Mouse (Mus musculus) liver, embryonic 11.5 days (tissue): ENCODE data around the gene Ces2g. TPM values are rescaled to one million over a fixed set of nuclear protein-coding genes. Genes with fewer than 3 reads are reported as not detected.

Experiments
- ATAC-seq: fragments of 200-750 bp; cut with Nextera tagmentation; replicated peaks from 2 replicates; pipeline ENCODE4 v1.8.0; 2017; ENCODE audit warnings: moderate number of reproducible peaks, mild to moderate bottlenecking, moderate TSS enrichment, moderate library complexity; ENCODE audit not compliant: low FRiP score
- DNase-seq: peaks from one replicate; pipeline ENCODE4 v3.0.0-alpha.2; 2017; ENCODE audit warnings: low spot score
- H3K27ac ChIP-seq: fragments of 300-500 bp; sonication (generic); 2 replicates; pipeline ENCODE4 v1.5.1; 2014; ENCODE audit warnings: mild to moderate bottlenecking, low read depth, low read length, control low read depth
- H3K27me3 ChIP-seq: fragments of 300-500 bp; sonication (generic); replicated peaks from 2 replicates; pipeline ENCODE4 v1.6.1; 2014; ENCODE audit warnings: low read length, mixed read lengths; ENCODE audit not compliant: control insufficient read depth, insufficient read depth
- H3K36me3 ChIP-seq: fragments of 300-500 bp; sonication (generic); 2 replicates; pipeline ENCODE4 v1.6.1; 2014; ENCODE audit warnings: mild to moderate bottlenecking, low read length, moderate library complexity, mixed read lengths; ENCODE audit not compliant: control insufficient read depth, insufficient read depth
- H3K4me1 ChIP-seq: fragments of 300-500 bp; sonication (generic); replicated peaks from 2 replicates; pipeline ENCODE4 v1.6.1; 2014; ENCODE audit warnings: low read length, mixed read lengths; ENCODE audit not compliant: control insufficient read depth, insufficient read depth
- H3K4me2 ChIP-seq: fragments of 300-500 bp; sonication (generic); 2 replicates; pipeline ENCODE4 v1.6.1; 2014; ENCODE audit warnings: mild to moderate bottlenecking, control low read depth, moderate library complexity
- H3K4me3 ChIP-seq: fragments of 300-500 bp; sonication (generic); 2 replicates; pipeline ENCODE4 v1.5.1; 2014; ENCODE audit warnings: low read depth, low read length, control low read depth
- H3K9ac ChIP-seq: fragments of 300-500 bp; sonication (generic); 2 replicates; pipeline ENCODE4 v1.6.1; 2014; ENCODE audit warnings: low read depth, low read length, control low read depth
- H3K9me3 ChIP-seq: fragments of 300-500 bp; sonication (generic); 2 replicates; pipeline ENCODE4 v1.6.1; 2016; ENCODE audit warnings: low read length, inconsistent platforms, mixed read lengths; ENCODE audit not compliant: control insufficient read depth
- WGBS: fragments of 180-500 bp; shearing (Covaris S2); extraction: QIAGEN DNeasy Blood & Tissue Kit; methylation state at CpG from one replicate; pipeline ENCODE4 v1.1.7; 2014; 5-methylcytosine and 5-hydroxymethylcytosine counted together
- polyA plus RNA-seq: library from polyadenylated mRNA; unstranded; fragments of >200 nt; fragmentation: Nextera tagmentation; extraction: Ambion mirVana; gene quantifications from 2 replicates; pipeline ENCODE4 v1.2.1, GENCODE M21; 2014

The Ces2g gene
- polyA plus RNA-seq, 1 experiment from 2014 or later: 7.1 TPM

GRCm38 (mm10) chr8:104984126-104984525 lies 22.6 kb downstream of the Ces2g start:
- no peaks in the 10 kb centered on the region for H3K9me3 ChIP-seq
- no peak overlapping the region for H3K27ac ChIP-seq
- ATAC-seq (no peak), DNase-seq (no peak)
- no peak overlapping the region for H3K9ac ChIP-seq
- H3K4me3 ChIP-seq: no peak overlapping the region
- H3K27me3 ChIP-seq: no peaks in the 10 kb centered on the region
- H3K4me1 ChIP-seq: no peaks in the 10 kb centered on the region
- no peaks in the 10 kb centered on the region for H3K36me3 ChIP-seq
- no peak overlapping the region for H3K4me2 ChIP-seq
- 82% methylated on average over 5 of the region's 5 CpGs for WGBS

- ATAC-seq (no peak), DNase-seq (no peak)
- no peaks in the 10 kb centered on the region for H3K4me1 ChIP-seq
- H3K36me3 ChIP-seq: no peaks in the 10 kb centered on the region
- no peak overlapping the region for H3K27ac ChIP-seq
- H3K9ac ChIP-seq: no peak overlapping the region
- no peak overlapping the region for H3K4me2 ChIP-seq
- WGBS: 84% methylated on average over 2 of the region's 2 CpGs
- no peak overlapping the region for H3K4me3 ChIP-seq
- H3K27me3 ChIP-seq: no peaks in the 10 kb centered on the region
- H3K9me3 ChIP-seq: no peaks in the 10 kb centered on the region
Measured at GRCm38 (mm10) chr8:104984942-104985341, 23.4 kb downstream of the Ces2g start.

GRCm38 (mm10) chr8:104998191-104998590 lies 36.7 kb downstream of the Ces2g start:
- H3K4me3 ChIP-seq: no peak overlapping the region
- ATAC-seq (no peak), DNase-seq (no peak)
- WGBS: 71% methylated on average over 6 of the region's 6 CpGs
- no peaks in the 10 kb centered on the region for H3K9me3 ChIP-seq
- H3K9ac ChIP-seq: no peak overlapping the region
- H3K27ac ChIP-seq: no peak overlapping the region
- no peaks in the 10 kb centered on the region for H3K36me3 ChIP-seq
- no peaks in the 10 kb centered on the region for H3K4me1 ChIP-seq
- no peak overlapping the region for H3K4me2 ChIP-seq
- no peaks in the 10 kb centered on the region for H3K27me3 ChIP-seq

DNA sequence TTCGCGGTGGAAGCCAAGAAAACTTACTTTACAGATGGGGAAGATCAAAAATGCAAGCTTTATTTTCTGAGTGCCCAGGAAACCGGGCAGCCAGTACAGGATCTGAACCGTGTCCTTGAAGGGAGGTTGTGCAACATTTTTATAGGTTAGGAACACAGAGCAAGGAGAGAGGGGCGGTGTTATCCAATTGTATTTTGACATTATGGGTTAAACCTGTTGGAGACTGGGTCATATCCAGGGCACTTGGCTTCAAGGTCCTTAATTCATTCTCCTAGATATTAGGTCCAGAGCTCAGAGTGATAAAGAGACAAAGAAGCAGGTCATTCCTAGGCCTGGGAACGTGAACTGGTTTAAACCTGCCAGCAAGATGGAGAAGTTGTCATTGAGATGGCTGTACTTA lies 37.7 kb downstream of the Ces2g start:
- Histone ChIP-seq H3K4me2 (no peak overlapping the region), H3K36me3 (no peaks in the 10 kb centered on the region), H3K27ac (no peak overlapping the region), H3K9ac (no peak overlapping the region), H3K27me3 (no peaks in the 10 kb centered on the region), H3K4me1 (no peaks in the 10 kb centered on the region), H3K4me3 (no peak overlapping the region), H3K9me3 (no peaks in the 10 kb centered on the region)
- DNase-seq: no peak
- ATAC-seq: no peak
- WGBS: 75% methylated on average over 6 of the region's 6 CpGs

- Histone ChIP-seq H3K9ac (no peak within 1 kb of the TSS), H3K36me3 (no peaks in the 10 kb centered on the region), H3K4me3 (no peak within 1 kb of the TSS), H3K4me1 (no peaks in the 10 kb centered on the region), H3K27ac (no peak within 1 kb of the TSS), H3K27me3 (no peaks in the 10 kb centered on the region), H3K4me2 (no peak within 1 kb of the TSS), H3K9me3 (no peaks in the 10 kb centered on the region)
- 78% methylated on average over 7 of the region's 7 CpGs for WGBS
- DNase-seq (no peak), ATAC-seq (no peak)
Measured at GRCm38 (mm10) chr8:105000586-105000985, 39.1 kb downstream of the Ces2g start, which contains the start of gene Ces2h. Gene Ces2h (plus strand): TSS chr8:105000853.

GRCm38 (mm10) chr8:105010000-105010399 lies 48.5 kb downstream of the Ces2g start:
- WGBS: 70% methylated on average over 2 of the region's 2 CpGs
- Histone ChIP-seq H3K4me3 (no peak overlapping the region), H3K4me1 (no peaks in the 10 kb centered on the region), H3K27ac (no peak overlapping the region), H3K4me2 (no peak overlapping the region), H3K9me3 (0 out of 2 replicates have a peak, but pooled peaks cover 2% of the 10 kb centered on the region), H3K9ac (no peak overlapping the region), H3K36me3 (no peaks in the 10 kb centered on the region), H3K27me3 (no peaks in the 10 kb centered on the region)
- DNase-seq (no peak), ATAC-seq (no peak)

- 72% methylated on average over 12 of the region's 12 CpGs for WGBS
- Histone ChIP-seq H3K4me1 (no peaks in the 10 kb centered on the region), H3K4me2 (no peak overlapping the region), H3K9me3 (0 out of 2 replicates have a peak, but pooled peaks cover 2% of the 10 kb centered on the region), H3K4me3 (no peak overlapping the region), H3K9ac (no peak overlapping the region), H3K27me3 (no peaks in the 10 kb centered on the region), H3K27ac (no peak overlapping the region), H3K36me3 (no peaks in the 10 kb centered on the region)
- DNase-seq (no peak), ATAC-seq (no peak)
Measured at GRCm38 (mm10) chr8:105011136-105011535, 49.6 kb downstream of the Ces2g start.

- no peaks in the 10 kb centered on the region for H3K36me3 ChIP-seq
- H3K4me2 ChIP-seq: no peak overlapping the region
- no peak overlapping the region for H3K9ac ChIP-seq
- WGBS: 81% methylated on average over 5 of the region's 5 CpGs
- H3K27ac ChIP-seq: no peak overlapping the region
- 0 out of 2 replicates have a peak, but pooled peaks cover 2% of the 10 kb centered on the region for H3K9me3 ChIP-seq
- H3K4me1 ChIP-seq: no peaks in the 10 kb centered on the region
- ATAC-seq: no peak
- H3K4me3 ChIP-seq: no peak overlapping the region
- no peak for DNase-seq
- no peaks in the 10 kb centered on the region for H3K27me3 ChIP-seq
Measured at GRCm38 (mm10) chr8:105014391-105014790, 52.9 kb downstream of the Ces2g start.
